Mouse (Mus musculus) limb, embryonic 15.5 days (tissue): ENCODE results near the gene Myadm. TPM values are rescaled to one million over a fixed set of nuclear protein-coding genes. Genes with fewer than 3 reads are reported as not detected.
A peak's percentile ranks its signal among the peaks of the same experiment; 100 is the strongest.
"Not testable (repeated sequence)": the region's sequence is repeated elsewhere in the genome, so short reads cannot be mapped to it uniquely, and the experiment has no call there.

Experiments
- ATAC-seq: fragments of 200-750 bp; cut with Nextera tagmentation; 2 replicates; pipeline ENCODE4 v1.8.0; 2017; ENCODE audit warnings: low read depth, moderate TSS enrichment; ENCODE audit not compliant: insufficient number of reproducible peaks, low FRiP score, low TSS enrichment
- H3K27ac ChIP-seq: fragments of 300-500 bp; sonication (generic); 2 replicates; pipeline ENCODE4 v1.5.1; 2015; ENCODE audit warnings: moderate library complexity, mild to moderate bottlenecking, inconsistent platforms
- H3K27me3 ChIP-seq: fragments of 300-500 bp; sonication (generic); 2 replicates; pipeline ENCODE4 v1.6.1; 2015; ENCODE audit warnings: inconsistent platforms
- H3K36me3 ChIP-seq: fragments of 300-500 bp; sonication (generic); 2 replicates; pipeline ENCODE4 v1.6.1; 2015; ENCODE audit warnings: inconsistent platforms
- H3K4me1 ChIP-seq: fragments of 300-500 bp; sonication (generic); 2 replicates; pipeline ENCODE4 v1.6.1; 2015; ENCODE audit warnings: inconsistent platforms
- H3K4me2 ChIP-seq: fragments of 300-500 bp; sonication (generic); 2 replicates; pipeline ENCODE4 v1.6.1; 2015; ENCODE audit warnings: mild to moderate bottlenecking, inconsistent platforms
- H3K4me3 ChIP-seq: fragments of 300-500 bp; sonication (generic); 2 replicates; pipeline ENCODE4 v1.5.1; 2015; ENCODE audit warnings: mild to moderate bottlenecking, inconsistent platforms
- H3K9ac ChIP-seq: fragments of 300-500 bp; sonication (generic); 2 replicates; pipeline ENCODE4 v1.6.1; 2015; ENCODE audit warnings: inconsistent platforms
- H3K9me3 ChIP-seq: fragments of 300-500 bp; sonication (generic); 2 replicates; pipeline ENCODE4 v1.6.1; 2016; ENCODE audit warnings: inconsistent platforms
- WGBS: fragments of 180-500 bp; shearing (Covaris S2); methylation state at CpG from one replicate; pipeline ENCODE4 v1.1.7; 2015; 5-methylcytosine and 5-hydroxymethylcytosine counted together
- polyA plus RNA-seq: library from polyadenylated mRNA; unstranded; fragments of >200 nt; fragmentation: Nextera tagmentation; extraction: Ambion mirVana; gene quantifications from 2 replicates; pipeline ENCODE4 v1.2.1, GENCODE M21; 2015

Gene Myadm
- polyA plus RNA-seq, 1 experiment from 2014 or later: 125 TPM

DNA sequence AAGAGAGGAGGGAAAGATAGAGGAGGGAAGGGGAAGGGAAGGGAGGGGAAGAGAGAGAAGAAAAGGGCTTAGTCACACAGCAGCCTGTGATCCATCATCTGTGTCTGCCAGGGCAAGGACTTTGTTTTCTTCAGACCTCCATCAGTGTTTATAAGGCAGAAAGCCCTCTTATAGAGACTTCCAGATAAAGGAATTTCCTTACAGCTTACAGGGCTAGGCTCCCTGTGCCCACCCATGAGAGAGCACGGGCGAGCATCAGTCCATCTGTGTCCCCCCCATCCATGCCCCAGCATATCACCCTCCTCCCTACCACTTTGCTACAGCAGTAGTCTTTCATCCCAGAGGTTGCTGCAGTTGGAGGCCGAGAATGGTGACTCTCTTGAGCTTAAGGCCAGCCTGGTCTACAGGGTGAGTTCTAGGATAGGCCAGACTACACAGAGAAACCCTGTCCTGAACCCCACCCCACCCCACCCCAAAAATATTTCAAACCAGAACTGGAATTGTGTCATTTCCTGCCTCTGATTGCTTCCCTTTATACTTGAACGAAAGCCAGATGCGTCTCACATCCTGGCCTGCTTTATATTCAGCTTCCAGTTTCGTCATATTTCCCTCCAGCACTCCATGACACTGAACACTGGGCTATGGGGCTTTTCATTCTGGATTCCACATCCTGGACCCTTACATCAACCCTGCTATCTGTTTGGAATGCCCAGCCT, 13.3 kb upstream of the Myadm start:
- 38% methylated on average over 6 of the region's 6 CpGs for WGBS
- H3K9me3 ChIP-seq: no peaks in the 10 kb centered on the region
- no peak overlapping the region for H3K4me2 ChIP-seq
- H3K27ac ChIP-seq: peak overlapping the region; percentile 40
- H3K27me3 ChIP-seq: no peaks in the 10 kb centered on the region
- no peaks in the 10 kb centered on the region for H3K4me1 ChIP-seq
- no peak; the same call in 1 of the 2 replicates for ATAC-seq
- H3K4me3 ChIP-seq: no peak overlapping the region
- H3K36me3 ChIP-seq: no peaks in the 10 kb centered on the region
- no peak overlapping the region for H3K9ac ChIP-seq

DNA sequence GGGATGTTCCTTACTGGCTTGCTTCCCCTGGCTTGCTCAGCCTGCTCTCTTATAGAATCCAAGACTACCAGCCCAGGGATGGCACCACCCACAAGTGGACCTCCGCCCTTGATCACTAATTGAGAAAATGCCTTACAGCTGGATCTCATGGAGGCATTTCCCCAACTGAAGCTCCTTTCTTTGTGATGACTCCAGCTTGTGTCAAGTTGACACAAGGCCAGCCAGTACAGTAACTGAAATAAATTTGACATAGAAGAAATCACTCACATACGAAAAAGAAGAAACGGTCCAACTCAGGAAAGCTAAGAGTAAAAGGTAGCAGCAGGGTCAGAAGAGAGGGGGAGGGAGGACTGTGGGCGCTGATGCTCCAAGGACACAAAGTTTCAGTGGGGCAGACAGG, 12.1 kb upstream of the Myadm start:
- not testable (repeated sequence) for H3K9me3 ChIP-seq, H3K36me3 ChIP-seq, ATAC-seq, H3K4me2 ChIP-seq, H3K27ac ChIP-seq, H3K4me3 ChIP-seq, H3K9ac ChIP-seq, H3K27me3 ChIP-seq, H3K4me1 ChIP-seq
- 32% methylated on average over 4 of the region's 4 CpGs for WGBS

DNA sequence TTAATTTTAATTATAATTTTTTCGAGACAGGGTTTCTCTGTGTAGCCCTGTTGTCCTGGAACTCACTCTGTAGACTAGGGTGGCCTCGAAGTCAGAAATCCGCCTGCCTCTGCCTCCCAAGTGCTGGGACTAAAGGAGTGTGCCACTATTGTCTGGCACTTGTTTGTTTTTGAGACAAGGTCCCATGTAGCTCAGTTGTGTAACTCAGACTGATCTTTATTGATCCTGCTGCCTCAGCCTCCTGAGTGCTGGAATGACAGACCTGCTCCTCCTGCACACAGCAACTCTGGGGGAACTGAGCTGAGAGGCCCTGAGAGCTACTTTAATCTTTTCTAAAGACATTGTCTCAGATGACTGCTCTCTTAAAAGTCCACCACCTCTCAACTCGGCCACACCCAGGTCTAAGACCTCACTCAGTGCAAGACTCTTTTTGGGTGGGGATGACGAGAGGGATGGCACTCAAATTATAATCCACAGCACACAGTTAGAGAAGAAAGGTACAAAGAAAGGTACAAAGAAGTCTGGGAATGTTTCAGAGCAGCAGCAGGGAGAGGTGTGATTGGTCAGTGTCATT, 8.7 kb upstream of the Myadm start:
- Histone ChIP-seq H3K4me3 (no peak overlapping the region), H3K9me3 (no peaks in the 10 kb centered on the region), H3K4me1 (no peaks in the 10 kb centered on the region), H3K36me3 (no peaks in the 10 kb centered on the region), H3K9ac (no peak overlapping the region), H3K4me2 (no peak overlapping the region), H3K27me3 (no peaks in the 10 kb centered on the region), H3K27ac (no peak overlapping the region; the same call in 1 of the 2 replicates)
- ATAC-seq: no peak
- 72% methylated on average over 5 of the region's 5 CpGs for WGBS

DNA sequence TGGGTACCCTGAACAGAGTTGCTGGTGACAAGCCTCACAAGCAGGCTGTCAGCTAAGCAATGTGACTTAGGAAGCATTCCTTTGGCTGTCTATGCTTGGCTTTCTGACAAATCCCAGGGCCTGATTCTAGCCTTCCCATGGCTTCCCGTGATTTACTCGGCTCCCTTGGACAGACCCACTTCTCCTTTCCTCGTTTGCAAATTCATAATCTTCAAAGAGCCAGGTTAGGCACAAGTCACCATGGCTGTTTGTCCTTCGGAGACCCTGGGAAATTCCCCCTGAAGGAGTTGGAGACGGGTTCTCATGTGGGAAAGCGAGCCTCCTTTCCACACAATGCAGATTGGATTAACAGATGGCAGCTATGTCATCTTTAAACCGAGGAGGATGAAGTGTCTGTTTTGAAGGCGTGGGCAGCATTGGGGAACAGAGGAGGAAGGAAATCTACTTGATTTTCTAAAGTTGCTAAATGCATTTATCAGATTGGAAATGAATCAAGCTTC, 8.2 kb upstream of the Myadm start:
- Histone ChIP-seq H3K27me3 (no peaks in the 10 kb centered on the region), H3K9ac (no peak overlapping the region), H3K4me3 (no peak overlapping the region), H3K27ac (no peak overlapping the region; the same call in 1 of the 2 replicates), H3K9me3 (no peaks in the 10 kb centered on the region), H3K4me2 (no peak overlapping the region), H3K36me3 (no peaks in the 10 kb centered on the region), H3K4me1 (no peaks in the 10 kb centered on the region)
- no peak for ATAC-seq
- 39% methylated on average over 8 of the region's 8 CpGs for WGBS

DNA sequence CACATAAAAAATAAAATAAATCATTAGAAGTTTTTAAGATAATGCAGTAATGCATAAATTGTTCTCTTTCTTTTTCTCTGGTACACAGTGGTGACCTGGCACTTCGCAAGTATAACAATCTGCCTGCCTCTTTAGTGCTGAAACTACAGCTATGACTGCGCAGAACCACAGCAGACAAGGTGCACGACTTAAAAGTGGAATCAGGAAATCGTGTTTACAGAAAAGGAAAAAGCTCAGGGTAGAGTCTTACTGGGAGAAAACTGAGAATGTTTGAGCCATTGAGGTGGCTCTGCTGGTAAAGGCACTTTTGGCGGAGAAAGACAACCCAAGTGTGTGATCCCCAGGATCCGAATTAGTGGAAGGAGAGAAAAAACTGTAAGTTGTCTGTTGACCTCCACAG, 7.1 kb upstream of the Myadm start:
- Histone ChIP-seq H3K36me3 (no peaks in the 10 kb centered on the region), H3K4me3 (no peak overlapping the region), H3K9me3 (no peaks in the 10 kb centered on the region), H3K9ac (no peak overlapping the region), H3K4me2 (no peak overlapping the region), H3K27ac (no peak overlapping the region), H3K27me3 (no peaks in the 10 kb centered on the region), H3K4me1 (no peaks in the 10 kb centered on the region)
- no peak for ATAC-seq
- WGBS: 80% methylated on average over 6 of the region's 6 CpGs

DNA sequence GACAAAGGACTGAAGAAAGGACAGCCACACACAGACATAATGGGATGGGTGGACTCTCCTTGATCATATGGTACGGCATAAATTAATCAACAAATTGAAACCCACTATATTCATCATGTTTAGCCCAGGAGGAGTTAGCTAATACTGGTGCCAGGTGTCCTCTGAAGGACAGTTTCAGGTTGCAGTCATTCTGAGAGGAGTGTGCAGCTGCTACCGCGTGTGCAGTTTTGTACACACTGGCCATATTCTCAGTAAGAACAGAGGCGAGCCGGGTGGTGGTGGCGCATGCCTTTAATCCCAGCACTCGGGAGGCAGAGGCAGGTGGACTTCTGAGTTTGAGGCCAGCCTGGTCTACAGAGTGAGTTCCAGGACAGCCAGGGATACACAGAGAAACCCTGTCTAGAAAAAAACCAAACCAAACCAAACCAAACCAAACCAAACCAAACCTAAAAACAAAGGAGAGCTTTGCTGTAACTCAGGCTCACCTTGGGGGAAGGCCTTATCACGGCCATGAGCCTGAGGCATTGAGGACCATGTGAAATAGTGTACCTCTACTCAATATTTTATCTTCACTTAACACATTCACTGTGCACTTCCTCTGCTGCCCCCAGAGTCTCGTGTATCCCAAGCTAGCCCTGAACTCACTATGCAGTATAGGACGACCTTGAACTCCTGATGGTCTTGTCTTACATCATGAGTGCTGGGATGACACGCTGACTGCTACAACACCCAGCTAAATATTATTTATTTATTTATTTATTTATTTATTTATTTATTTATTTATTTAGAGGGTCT, 5.6 kb upstream of the Myadm start:
- Histone ChIP-seq H3K4me2 (no peak overlapping the region), H3K9ac (no peak overlapping the region), H3K4me3 (no peak overlapping the region), H3K27me3 (no peaks in the 10 kb centered on the region), H3K9me3 (no peaks in the 10 kb centered on the region), H3K4me1 (0 out of 2 replicates have a peak, but pooled peaks cover 4% of the 10 kb centered on the region), H3K27ac (no peak overlapping the region), H3K36me3 (no peaks in the 10 kb centered on the region)
- ATAC-seq: no peak
- WGBS: 79% methylated on average over 11 of the region's 11 CpGs

DNA sequence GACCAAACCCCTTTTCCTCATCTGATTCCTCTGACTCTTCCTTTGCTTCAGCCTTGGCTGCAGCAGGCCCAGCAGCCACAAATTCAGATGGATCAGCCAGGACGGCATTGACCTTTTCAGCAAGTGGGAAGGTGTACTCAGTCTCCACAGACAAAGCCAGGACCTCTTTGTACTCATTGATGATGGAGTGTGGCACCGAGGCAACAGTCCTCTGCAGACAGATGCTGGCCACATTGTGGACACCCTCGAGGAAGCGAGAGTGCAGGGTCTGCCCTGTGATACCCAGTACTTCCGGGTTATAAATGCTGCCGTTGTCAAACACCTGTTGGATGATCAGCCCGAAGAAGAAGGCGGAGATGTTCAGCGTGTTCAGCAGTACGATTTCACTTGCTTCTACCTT, 4.3 kb upstream of the Myadm start:
- no peak overlapping the region for H3K27ac ChIP-seq
- H3K36me3 ChIP-seq: no peaks in the 10 kb centered on the region
- no peak for ATAC-seq
- 76% methylated on average over 10 of the region's 10 CpGs for whole genome bisulfite sequencing
- H3K9ac ChIP-seq: no peak overlapping the region
- no peaks in the 10 kb centered on the region for H3K27me3 ChIP-seq
- H3K9me3 ChIP-seq: no peaks in the 10 kb centered on the region
- peaks cover 6% of the 10 kb centered on the region for H3K4me1 ChIP-seq
- no peak overlapping the region for H3K4me3 ChIP-seq
- no peak overlapping the region for H3K4me2 ChIP-seq

DNA sequence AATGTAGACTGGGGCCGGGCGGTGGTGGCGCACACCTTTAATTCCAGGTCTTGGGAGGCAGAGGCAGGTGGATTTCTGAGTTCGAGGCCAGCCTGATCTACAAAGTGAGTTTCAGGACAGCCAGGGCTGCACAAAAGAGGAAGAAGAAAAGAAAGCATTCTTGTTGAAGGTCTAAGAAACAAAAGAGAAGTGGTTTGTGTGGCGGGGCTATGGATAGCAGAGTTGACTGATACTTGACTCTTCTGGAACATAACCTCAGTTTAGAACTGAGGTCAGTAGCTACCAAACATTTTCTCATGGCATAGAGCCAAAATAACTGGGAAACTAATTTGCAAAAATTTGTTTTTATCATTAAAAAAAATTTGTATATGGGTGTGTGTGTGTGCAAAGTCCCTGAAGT, 2.8 kb upstream of the Myadm start:
- no peak overlapping the region for H3K27ac ChIP-seq
- peaks cover 14% of the 10 kb centered on the region for H3K4me1 ChIP-seq
- no peak overlapping the region for H3K4me2 ChIP-seq
- H3K36me3 ChIP-seq: no peaks in the 10 kb centered on the region
- no peak overlapping the region for H3K4me3 ChIP-seq
- no peaks in the 10 kb centered on the region for H3K27me3 ChIP-seq
- ATAC-seq: no peak
- H3K9me3 ChIP-seq: no peaks in the 10 kb centered on the region
- 90% methylated on average over 5 of the region's 5 CpGs for WGBS
- H3K9ac ChIP-seq: no peak overlapping the region

DNA sequence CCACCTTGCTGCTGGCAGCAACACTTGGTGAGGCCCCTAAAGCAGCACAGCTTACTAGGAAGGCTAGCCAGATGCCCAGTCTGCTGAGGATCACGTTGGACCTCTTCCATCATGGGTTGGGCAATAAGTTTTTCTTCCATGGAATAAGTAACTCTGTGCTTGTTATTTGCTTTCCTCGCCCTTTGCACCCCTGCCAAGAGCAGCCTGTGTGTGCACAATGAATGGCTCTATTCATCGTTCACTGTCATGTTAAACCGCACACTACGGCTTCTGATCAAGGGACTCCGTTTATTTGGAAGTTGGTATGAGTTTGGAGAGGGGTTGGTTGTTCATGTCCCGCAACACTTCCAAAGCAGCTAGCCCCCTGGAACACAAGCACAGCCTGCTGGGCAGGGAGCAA, 1.7 kb upstream of the Myadm start:
- no peak overlapping the region for H3K9ac ChIP-seq
- no peaks in the 10 kb centered on the region for H3K9me3 ChIP-seq
- peaks cover 26% of the 10 kb centered on the region for H3K4me1 ChIP-seq
- no peak overlapping the region for H3K4me3 ChIP-seq
- ATAC-seq: no peak
- H3K27ac ChIP-seq: peak overlapping the region; percentile 72
- no peaks in the 10 kb centered on the region for H3K27me3 ChIP-seq
- WGBS: 70% methylated on average over 7 of the region's 7 CpGs
- H3K36me3 ChIP-seq: no peaks in the 10 kb centered on the region
- no peak overlapping the region for H3K4me2 ChIP-seq

DNA sequence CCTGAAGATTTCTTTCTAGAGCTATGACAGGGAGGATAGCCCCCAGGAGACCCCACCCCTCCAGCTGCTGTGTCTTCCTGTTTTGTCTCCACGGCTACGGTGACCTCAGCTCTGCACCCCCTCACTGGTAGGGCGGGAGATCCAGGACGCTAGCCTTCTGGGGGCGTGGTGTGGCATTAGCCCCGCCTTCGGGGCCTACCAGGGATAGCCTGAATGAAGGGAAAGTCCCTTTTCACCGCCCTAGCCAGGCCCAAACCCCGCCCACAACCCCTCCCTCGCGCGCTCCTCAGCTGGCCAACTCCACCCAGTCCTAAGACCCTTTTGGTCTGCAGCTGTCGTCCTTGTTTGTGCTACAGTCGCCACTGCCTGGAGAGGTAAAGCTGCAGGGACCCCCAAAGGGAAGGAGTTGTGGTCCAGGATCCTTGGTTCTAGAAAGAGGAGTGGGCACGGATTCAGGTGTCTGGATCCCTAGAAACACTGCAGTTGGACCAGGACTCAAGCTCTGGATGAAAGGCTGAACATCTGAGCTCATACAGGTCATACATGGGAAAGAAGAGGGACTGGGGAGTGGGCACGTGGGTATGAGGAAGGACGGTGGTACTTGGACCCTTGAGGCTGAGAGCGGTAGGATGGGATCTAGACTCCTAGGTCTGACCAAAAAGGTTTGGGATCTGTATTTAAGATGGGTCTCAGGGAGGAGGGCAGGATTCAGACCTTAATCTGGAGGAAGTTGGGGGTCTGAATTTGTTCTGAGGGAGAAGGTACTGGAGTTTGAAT, 1.6 kb downstream of the Myadm start:
- H3K9me3 ChIP-seq: no peaks in the 10 kb centered on the region
- H3K27me3 ChIP-seq: no peaks in the 10 kb centered on the region
- H3K27ac ChIP-seq: peak overlapping the region; percentile 94
- ATAC-seq: peak; percentile 92
- peaks cover 38% of the 10 kb centered on the region for H3K4me1 ChIP-seq
- H3K36me3 ChIP-seq: peaks cover 12% of the 10 kb centered on the region
- peak overlapping the region; percentile 68 for H3K4me2 ChIP-seq
- H3K4me3 ChIP-seq: peak overlapping the region; percentile 52
- WGBS: 1% methylated on average over 17 of the region's 18 CpGs
- peak overlapping the region; percentile 37 for H3K9ac ChIP-seq

DNA sequence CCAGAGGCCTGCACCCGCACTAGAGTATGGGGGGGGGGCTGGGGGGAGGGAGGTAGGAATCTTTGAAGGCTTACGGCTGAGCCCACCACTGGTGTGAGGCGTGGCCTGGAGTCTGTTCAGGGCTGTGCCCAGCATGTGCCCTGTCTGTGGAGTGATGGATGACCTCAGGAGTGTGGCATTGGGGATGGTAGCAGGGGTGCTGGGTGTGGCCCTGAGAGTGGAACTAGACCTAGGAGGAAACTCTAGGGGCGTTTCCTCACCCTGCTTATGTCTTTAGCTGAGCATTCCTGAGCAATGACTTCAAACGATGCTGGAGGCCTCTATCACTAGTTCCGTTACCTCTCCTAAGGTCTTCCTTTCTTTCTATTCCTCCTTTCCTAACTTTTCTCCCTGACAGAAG, 2.3 kb downstream of the Myadm start:
- no peaks in the 10 kb centered on the region for H3K9me3 ChIP-seq
- peak overlapping the region; percentile 52 for H3K4me3 ChIP-seq
- peak overlapping the region; percentile 94 for H3K27ac ChIP-seq
- peak overlapping the region; percentile 68 for H3K4me2 ChIP-seq
- peaks cover 15% of the 10 kb centered on the region for H3K36me3 ChIP-seq
- 32% methylated on average over 6 of the region's 6 CpGs for WGBS
- H3K4me1 ChIP-seq: peaks cover 38% of the 10 kb centered on the region
- no peaks in the 10 kb centered on the region for H3K27me3 ChIP-seq
- peak overlapping the region; percentile 31 for H3K9ac ChIP-seq
- ATAC-seq: no peak
